Mouse (Mus musculus) layer of hippocampus, adult 11-12 months (tissue): ENCODE measurements around the gene Lin7a.

Experiments
- DNase-seq: peaks from one replicate; pipeline ENCODE4 v3.0.0; 2022; ENCODE audit warnings: low spot score

Lin7a gene

GRCm38 (mm10) chr10:107271321-107272130 is at the start of gene Lin7a:
TSS of gene Lin7a (plus strand) at chr10:107271686.
- DNase-seq: peak; percentile 29

DNA sequence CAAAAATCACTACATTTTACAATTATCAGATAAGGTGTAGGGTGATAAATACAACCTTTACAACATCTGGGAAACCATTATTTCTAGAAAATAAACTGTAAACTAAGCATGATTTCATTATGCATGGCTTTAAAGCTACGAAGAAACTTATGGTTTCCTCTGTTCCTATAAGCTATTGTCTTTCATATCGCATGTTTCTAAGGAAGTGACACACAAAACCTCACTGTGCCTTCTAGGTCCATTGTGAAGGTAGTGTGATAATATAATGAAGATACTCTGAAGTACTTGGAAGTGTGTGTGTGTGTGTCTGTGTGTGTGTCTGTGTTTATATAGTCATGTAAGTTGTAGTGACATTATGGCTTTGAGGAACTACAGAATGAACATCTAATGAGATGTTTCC is 49.8 kb upstream of the Lin7a start:
- no peak for DNase-seq

- DNase-seq: no peak
Observed at GRCm38 (mm10) chr10:107222406-107223185, 48.9 kb upstream of the Lin7a start.

- no peak for DNase-seq
Observed at GRCm38 (mm10) chr10:107223186-107223440, 48.4 kb upstream of the Lin7a start.

DNA sequence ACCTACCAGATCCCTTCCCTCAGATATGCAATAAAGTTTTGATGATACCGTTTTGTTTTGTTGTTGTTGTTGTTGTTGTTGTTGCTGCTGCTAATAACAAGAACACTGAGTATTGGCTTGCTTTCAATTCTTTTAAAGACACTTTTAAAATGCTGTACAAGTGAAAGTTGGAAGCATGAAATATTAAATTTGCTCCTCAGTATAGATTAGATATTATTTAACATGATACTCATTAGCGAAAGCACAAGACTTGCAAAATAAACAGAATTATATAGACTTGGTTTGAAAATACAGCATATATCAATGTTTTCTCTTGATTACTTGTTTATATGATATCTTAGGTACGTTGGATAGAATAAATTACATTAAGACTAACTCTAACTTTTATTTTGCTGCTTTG is 47.7 kb upstream of the Lin7a start:
- no peak for DNase-seq

GRCm38 (mm10) chr10:107224596-107225330 is 46.7 kb upstream of the Lin7a start:
- no peak for DNase-seq

- DNase-seq: no peak
Observed at GRCm38 (mm10) chr10:107225331-107225835, 46.1 kb upstream of the Lin7a start.

DNA sequence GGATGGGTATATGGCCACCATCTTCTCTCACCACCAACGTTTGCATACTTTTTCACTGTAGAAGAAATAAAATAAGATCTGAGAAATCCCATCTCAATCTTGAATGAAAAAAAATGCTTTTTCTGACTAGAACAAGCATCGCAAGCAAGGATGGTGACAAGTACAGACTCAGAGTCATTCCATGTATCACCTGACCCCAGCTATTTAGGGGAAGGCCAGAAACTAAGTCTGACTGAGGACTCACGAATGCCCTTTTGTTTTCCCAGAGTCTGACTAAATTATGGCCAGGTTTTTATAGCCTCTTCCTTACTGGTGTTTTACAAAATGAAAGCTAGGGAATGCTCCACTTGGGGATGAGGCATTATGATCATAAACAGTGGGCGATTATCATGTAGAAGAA is 45.6 kb upstream of the Lin7a start:
- no peak for DNase-seq

DNA sequence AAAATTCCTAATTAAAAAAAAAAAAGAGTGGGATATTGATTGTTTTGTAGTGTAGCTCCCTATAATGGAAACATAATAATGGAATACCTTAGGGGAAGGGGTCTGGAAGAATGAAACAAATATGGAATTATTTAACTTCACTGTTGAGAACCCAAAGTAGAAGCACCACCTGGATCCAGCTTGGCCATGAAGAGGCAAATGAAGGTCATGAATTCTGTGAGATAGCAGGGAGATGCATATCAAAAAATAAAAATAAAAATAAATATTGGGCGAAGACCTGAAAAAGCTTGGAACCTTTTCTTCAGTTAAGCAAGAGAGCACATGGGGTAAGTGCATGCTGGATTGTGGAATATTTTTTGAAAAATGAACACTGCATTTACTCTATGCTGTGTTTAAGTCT is 43.6 kb upstream of the Lin7a start:
- no peak for DNase-seq

GRCm38 (mm10) chr10:107228776-107229175 is 42.7 kb upstream of the Lin7a start:
- no peak for DNase-seq

DNA sequence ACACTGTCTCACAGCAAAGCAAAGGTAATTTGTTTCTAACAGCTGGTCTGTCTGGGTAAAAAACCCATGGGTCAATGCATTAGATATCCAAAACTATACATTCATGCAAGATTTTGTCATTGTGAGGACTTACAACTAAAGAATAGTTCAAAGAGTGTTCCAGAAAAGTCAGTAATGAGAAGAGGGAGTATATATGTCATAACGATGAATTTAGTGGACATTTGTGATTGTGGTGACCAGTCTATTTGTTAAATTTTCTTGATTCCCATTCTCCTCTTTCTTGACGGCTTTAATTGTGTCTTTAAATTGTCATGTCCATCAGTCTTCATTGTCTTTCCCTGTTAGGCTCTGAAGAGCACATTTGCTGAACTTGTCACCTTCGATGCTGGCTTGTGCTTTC is 42.1 kb upstream of the Lin7a start:
- no peak for DNase-seq

GRCm38 (mm10) chr10:107230081-107230850 is 41.2 kb upstream of the Lin7a start:
- DNase-seq: no peak

GRCm38 (mm10) chr10:107230851-107231130 is 40.7 kb upstream of the Lin7a start:
- no peak for DNase-seq

- no peak for DNase-seq
Observed at GRCm38 (mm10) chr10:107231421-107232010, 40.0 kb upstream of the Lin7a start.

DNA sequence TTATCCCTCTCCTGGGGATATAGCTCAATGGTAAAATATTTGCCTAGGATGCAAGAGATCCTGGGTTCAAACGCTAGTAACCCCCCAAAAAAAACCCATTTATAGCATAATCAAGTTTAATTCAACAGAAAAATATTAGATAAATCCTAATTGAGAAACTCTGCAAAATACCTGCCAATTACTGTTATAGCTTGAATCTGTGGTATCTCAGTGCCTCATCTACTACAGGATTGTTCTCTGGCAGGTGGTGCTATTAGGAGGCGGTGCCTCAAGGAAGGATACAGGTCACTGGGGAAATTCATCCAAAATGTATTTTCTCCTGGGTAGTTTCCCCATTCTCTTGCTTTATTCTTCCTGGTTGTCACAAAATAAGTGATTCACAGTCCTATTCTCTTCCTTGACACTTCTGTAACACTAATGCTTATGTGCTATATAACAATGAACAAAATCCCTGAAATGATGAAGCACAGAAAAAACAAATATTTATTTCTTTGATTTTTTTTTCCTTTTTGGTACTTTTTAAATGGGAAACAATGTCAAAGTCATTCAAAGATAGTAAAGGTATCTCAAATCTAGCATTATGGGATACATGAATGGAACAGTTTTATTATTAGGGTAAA is 38.9 kb upstream of the Lin7a start:
- no peak for DNase-seq

GRCm38 (mm10) chr10:107233221-107233620 is 38.3 kb upstream of the Lin7a start:
- DNase-seq: no peak

DNA sequence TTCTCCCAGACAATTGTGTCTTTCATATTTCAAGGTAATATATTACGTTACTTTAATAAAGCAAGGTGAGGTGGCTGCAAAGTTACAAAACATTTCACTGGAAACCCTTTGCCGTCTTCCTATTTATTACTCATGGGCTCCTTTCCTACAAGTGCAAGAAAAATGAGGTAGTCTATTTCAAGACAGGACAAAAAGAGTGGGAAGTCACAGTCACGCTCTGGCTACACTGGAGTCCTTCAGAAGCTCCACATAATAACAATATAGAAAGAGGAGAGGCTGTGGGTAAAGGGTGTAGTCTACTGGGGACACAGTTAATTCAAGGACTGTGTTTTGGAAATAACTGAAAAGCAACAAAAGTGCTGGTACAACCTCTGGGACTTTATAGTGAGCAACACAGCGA is 37.7 kb upstream of the Lin7a start:
- no peak for DNase-seq

GRCm38 (mm10) chr10:107234421-107235400 is 36.8 kb upstream of the Lin7a start:
- DNase-seq: no peak

DNA sequence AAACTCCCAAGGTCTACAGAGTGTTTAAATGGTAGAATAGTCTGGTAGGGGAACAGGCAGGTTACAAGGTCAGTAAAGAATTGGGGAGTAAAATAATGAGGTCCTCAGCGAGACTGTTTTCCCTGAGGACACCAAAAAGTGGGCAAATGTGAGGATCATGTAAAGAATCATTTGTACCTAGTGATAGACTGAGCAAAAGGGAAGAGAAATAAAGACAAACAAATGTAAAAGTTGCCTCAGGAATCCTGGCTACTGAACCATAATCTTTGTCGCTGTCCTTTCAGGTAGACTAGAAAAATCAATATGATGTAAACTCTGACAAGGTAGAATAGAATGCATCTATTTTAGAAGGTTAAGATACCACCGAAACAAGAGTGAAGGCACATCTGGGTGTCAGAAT is 36.0 kb upstream of the Lin7a start:
- DNase-seq: no peak

GRCm38 (mm10) chr10:107236211-107236610 is 35.3 kb upstream of the Lin7a start:
- no peak for DNase-seq
